Mouse (Mus musculus): ENCODE data around the gene Ly6g6c.

The Ly6g6c gene

GRCm38 (mm10) chr17:35064951-35065947 lies at the start of gene Ly6g6c:
Gene Ly6g6c, plus strand, starts transcription at chr17:35065388.
- no peak for DNase-seq (ENCODE audit: low read depth, low spot score)

- no peak for DNase-seq (ENCODE audit: low read depth, low spot score)
Observed at GRCm38 (mm10) chr17:35016376-35016775, 48.8 kb upstream of the Ly6g6c start, which contains the start of gene Vwa7. Gene Vwa7, plus strand, starts transcription at chr17:35016579.

- no peak for DNase-seq (ENCODE audit: low read depth, low spot score)
Observed at GRCm38 (mm10) chr17:35016791-35017705, 48.1 kb upstream of the Ly6g6c start.

- no peak for DNase-seq (ENCODE audit: low read depth, low spot score)
Observed at GRCm38 (mm10) chr17:35017706-35018030, 47.5 kb upstream of the Ly6g6c start.

GRCm38 (mm10) chr17:35018171-35018570 lies 47.0 kb upstream of the Ly6g6c start:
- DNase-seq (ENCODE audit: low read depth, low spot score): no peak

GRCm38 (mm10) chr17:35019894-35020293 lies 45.3 kb upstream of the Ly6g6c start:
- DNase-seq (ENCODE audit: low read depth, low spot score): no peak

- no peak for DNase-seq (ENCODE audit: low read depth, low spot score)
Observed at GRCm38 (mm10) chr17:35020551-35020950, 44.6 kb upstream of the Ly6g6c start.

- DNase-seq (ENCODE audit: low read depth, low spot score): no peak
Observed at GRCm38 (mm10) chr17:35021163-35021808, 43.9 kb upstream of the Ly6g6c start.

GRCm38 (mm10) chr17:35021842-35022477 lies 43.2 kb upstream of the Ly6g6c start:
- DNase-seq (ENCODE audit: low read depth, low spot score): no peak

- no peak for DNase-seq (ENCODE audit: low read depth, low spot score)
Observed at GRCm38 (mm10) chr17:35022541-35023060, 42.6 kb upstream of the Ly6g6c start.

GRCm38 (mm10) chr17:35023221-35023620 lies 42.0 kb upstream of the Ly6g6c start:
- DNase-seq (ENCODE audit: low read depth, low spot score): no peak

- no peak for DNase-seq (ENCODE audit: low read depth, low spot score)
Observed at GRCm38 (mm10) chr17:35023756-35024155, 41.4 kb upstream of the Ly6g6c start.

GRCm38 (mm10) chr17:35024261-35024660 lies 40.9 kb upstream of the Ly6g6c start:
- no peak for DNase-seq (ENCODE audit: low read depth, low spot score)

GRCm38 (mm10) chr17:35024691-35025488 lies 40.3 kb upstream of the Ly6g6c start:
- no peak for DNase-seq (ENCODE audit: low read depth, low spot score)

- no peak for DNase-seq (ENCODE audit: low read depth, low spot score)
Observed at GRCm38 (mm10) chr17:35026206-35026605, 39.0 kb upstream of the Ly6g6c start.

- no peak for DNase-seq (ENCODE audit: low read depth, low spot score)
Observed at GRCm38 (mm10) chr17:35027277-35028068, 37.7 kb upstream of the Ly6g6c start, which contains the start of gene Sapcd1. Gene Sapcd1, minus strand, starts transcription at chr17:35028016.

GRCm38 (mm10) chr17:35028315-35028714 lies 36.9 kb upstream of the Ly6g6c start:
- no peak for DNase-seq (ENCODE audit: low read depth, low spot score)

- DNase-seq (ENCODE audit: low read depth, low spot score): no peak
Observed at GRCm38 (mm10) chr17:35029691-35030532, 35.3 kb upstream of the Ly6g6c start.

Data from brain, embryonic 18.5 days (tissue).